Mouse (Mus musculus) embryonic facial prominence, embryonic 13.5 days (tissue): ENCODE results near the gene Slc9a2. TPM values are rescaled to one million over a fixed set of nuclear protein-coding genes. Genes with fewer than 3 reads are reported as not detected.

Experiments used
- ATAC-seq: fragments of 200-750 bp; cut with Nextera tagmentation; 2 replicates; pipeline ENCODE4 v1.8.0; 2017; ENCODE audit warnings: low read depth; ENCODE audit not compliant: insufficient number of reproducible peaks, insufficient read depth, low FRiP score, low TSS enrichment
- H3K27ac ChIP-seq: fragments of 300-500 bp; sonication (generic); 2 replicates; pipeline ENCODE4 v1.5.1; 2015; ENCODE audit warnings: moderate library complexity, mild to moderate bottlenecking, inconsistent platforms
- H3K27me3 ChIP-seq: fragments of 300-500 bp; sonication (generic); 2 replicates; pipeline ENCODE4 v1.6.1; 2015; ENCODE audit warnings: mild to moderate bottlenecking, inconsistent platforms
- H3K36me3 ChIP-seq: fragments of 300-500 bp; sonication (generic); 2 replicates; pipeline ENCODE4 v1.6.1; 2015; ENCODE audit warnings: mild to moderate bottlenecking, inconsistent platforms
- H3K4me1 ChIP-seq: fragments of 300-500 bp; sonication (generic); 2 replicates; pipeline ENCODE4 v1.6.1; 2015; ENCODE audit warnings: inconsistent platforms
- H3K4me2 ChIP-seq: fragments of 300-500 bp; sonication (generic); 2 replicates; pipeline ENCODE4 v1.6.1; 2015; ENCODE audit warnings: moderate library complexity, mild to moderate bottlenecking, inconsistent platforms
- H3K4me3 ChIP-seq: fragments of 300-500 bp; sonication (generic); 2 replicates; pipeline ENCODE4 v1.5.1; 2015; ENCODE audit warnings: mild to moderate bottlenecking, inconsistent platforms
- H3K9ac ChIP-seq: fragments of 300-500 bp; sonication (generic); 2 replicates; pipeline ENCODE4 v1.6.1; 2015; ENCODE audit warnings: mild to moderate bottlenecking, inconsistent platforms
- H3K9me3 ChIP-seq: fragments of 300-500 bp; sonication (generic); 2 replicates; pipeline ENCODE4 v1.6.1; 2016; ENCODE audit warnings: inconsistent platforms
- WGBS: fragments of 180-500 bp; shearing (Covaris S2); methylation state at CpG from one replicate; pipeline ENCODE4 v1.1.7; 2015; ENCODE audit warnings: mixed read lengths; 5-methylcytosine and 5-hydroxymethylcytosine counted together
- polyA plus RNA-seq: library from polyadenylated mRNA; unstranded; fragments of >200 nt; fragmentation: Nextera tagmentation; extraction: Ambion mirVana; gene quantifications from 2 replicates; pipeline ENCODE4 v1.2.1, GENCODE M21; 2015

The Slc9a2 gene
- 0.89 and 1.2 TPM in 2 replicates for polyA plus RNA-seq

- peak within 1 kb of the TSS; percentile 69 for H3K9ac ChIP-seq
- no peaks in the 10 kb centered on the region for H3K9me3 ChIP-seq
- peak within 1 kb of the TSS; percentile 61 for H3K4me3 ChIP-seq
- WGBS: 2% methylated on average over 25 of the region's 25 CpGs
- no peak within 1 kb of the TSS for H3K27ac ChIP-seq
- no peak for ATAC-seq
- H3K36me3 ChIP-seq: no peaks in the 10 kb centered on the region
- peaks cover 72% of the 10 kb centered on the region for H3K27me3 ChIP-seq
- H3K4me1 ChIP-seq: peaks cover 16% of the 10 kb centered on the region
- peak within 1 kb of the TSS; percentile 100 for H3K4me2 ChIP-seq
Observed at GRCm38 (mm10) chr1:40680067-40680867, at the start of gene Slc9a2. TSS of gene Slc9a2 (plus strand) at chr1:40680574.

- H3K36me3 ChIP-seq: no peaks in the 10 kb centered on the region
- no peak overlapping the region for H3K27ac ChIP-seq
- ATAC-seq: no peak
- H3K4me1 ChIP-seq: peaks cover 11% of the 10 kb centered on the region; the same call in 1 of the 2 replicates
- no peak overlapping the region for H3K4me2 ChIP-seq
- no peaks in the 10 kb centered on the region for H3K27me3 ChIP-seq
- no peaks in the 10 kb centered on the region for H3K9me3 ChIP-seq
- 59% methylated on average over 2 of the region's 2 CpGs for WGBS
- H3K4me3 ChIP-seq: no peak overlapping the region
- no peak overlapping the region for H3K9ac ChIP-seq
Observed at GRCm38 (mm10) chr1:40632407-40633062, 47.8 kb upstream of the Slc9a2 start.

GRCm38 (mm10) chr1:40634608-40635007 is 45.8 kb upstream of the Slc9a2 start:
- WGBS: 72% methylated on average over 4 of the region's 4 CpGs
- peak overlapping the region; percentile 49 for H3K27ac ChIP-seq
- no peak for ATAC-seq

GRCm38 (mm10) chr1:40648234-40648633 is 32.1 kb upstream of the Slc9a2 start:
- no peak overlapping the region for H3K27ac ChIP-seq
- no peak for ATAC-seq
- H3K4me2 ChIP-seq: no peak overlapping the region
- no peaks in the 10 kb centered on the region for H3K9me3 ChIP-seq
- peaks cover 4% of the 10 kb centered on the region; the same call in 1 of the 2 replicates for H3K4me1 ChIP-seq
- H3K4me3 ChIP-seq: no peak overlapping the region
- no peaks in the 10 kb centered on the region for H3K36me3 ChIP-seq
- 66% methylated on average over 2 of the region's 2 CpGs for WGBS
- no peaks in the 10 kb centered on the region for H3K27me3 ChIP-seq
- no peak overlapping the region for H3K9ac ChIP-seq

More at GRCm38 (mm10) chr1:40634608-40635007, 45.8 kb upstream of the Slc9a2 start:
- no peak overlapping the region for H3K4me3 ChIP-seq
- no peaks in the 10 kb centered on the region for H3K9me3 ChIP-seq
- no peaks in the 10 kb centered on the region for H3K27me3 ChIP-seq
- no peak overlapping the region for H3K9ac ChIP-seq
- no peaks in the 10 kb centered on the region for H3K36me3 ChIP-seq
- H3K4me1 ChIP-seq: peaks cover 11% of the 10 kb centered on the region; the same call in 1 of the 2 replicates
- H3K4me2 ChIP-seq: peak overlapping the region; percentile 3

- H3K9me3 ChIP-seq: no peaks in the 10 kb centered on the region
- no peak for ATAC-seq
- 47% methylated on average over 6 of the region's 6 CpGs for WGBS
- H3K27ac ChIP-seq: no peak overlapping the region
- H3K4me3 ChIP-seq: no peak overlapping the region
- peaks cover 4% of the 10 kb centered on the region; the same call in 1 of the 2 replicates for H3K4me1 ChIP-seq
- no peaks in the 10 kb centered on the region for H3K27me3 ChIP-seq
- H3K9ac ChIP-seq: no peak overlapping the region
- no peak overlapping the region for H3K4me2 ChIP-seq
- H3K36me3 ChIP-seq: no peaks in the 10 kb centered on the region
Observed at GRCm38 (mm10) chr1:40650803-40651497, 29.4 kb upstream of the Slc9a2 start.

- no peak overlapping the region for H3K9ac ChIP-seq
- H3K4me3 ChIP-seq: no peak overlapping the region
- no peaks in the 10 kb centered on the region for H3K9me3 ChIP-seq
- no peak overlapping the region for H3K4me2 ChIP-seq
- no peaks in the 10 kb centered on the region for H3K27me3 ChIP-seq
- no peaks in the 10 kb centered on the region for H3K36me3 ChIP-seq
- 80% methylated on average over 4 of the region's 4 CpGs for WGBS
- no peak for ATAC-seq
- H3K27ac ChIP-seq: no peak overlapping the region
- H3K4me1 ChIP-seq: peaks cover 17% of the 10 kb centered on the region
Observed at GRCm38 (mm10) chr1:40657035-40657434, 23.3 kb upstream of the Slc9a2 start.

- H3K27me3 ChIP-seq: no peaks in the 10 kb centered on the region
- no peak overlapping the region for H3K4me2 ChIP-seq
- H3K36me3 ChIP-seq: no peaks in the 10 kb centered on the region
- H3K27ac ChIP-seq: no peak overlapping the region
- H3K4me3 ChIP-seq: no peak overlapping the region
- H3K9ac ChIP-seq: no peak overlapping the region
- no peaks in the 10 kb centered on the region for H3K9me3 ChIP-seq
- ATAC-seq: no peak
- peaks cover 17% of the 10 kb centered on the region for H3K4me1 ChIP-seq
- WGBS: 29% methylated on average over 8 of the region's 8 CpGs
Observed at GRCm38 (mm10) chr1:40657978-40658496, 22.3 kb upstream of the Slc9a2 start.

- 23% methylated on average over 12 of the region's 12 CpGs for WGBS
- H3K27ac ChIP-seq: no peak overlapping the region
- ATAC-seq: no peak
- no peaks in the 10 kb centered on the region for H3K9me3 ChIP-seq
- no peaks in the 10 kb centered on the region for H3K36me3 ChIP-seq
- no peak overlapping the region for H3K4me3 ChIP-seq
- H3K4me1 ChIP-seq: peaks cover 17% of the 10 kb centered on the region
- H3K9ac ChIP-seq: no peak overlapping the region
- H3K27me3 ChIP-seq: no peaks in the 10 kb centered on the region
- H3K4me2 ChIP-seq: peak overlapping the region; percentile 26; the same call in 1 of the 2 replicates
Observed at GRCm38 (mm10) chr1:40659017-40659416, 21.4 kb upstream of the Slc9a2 start.

- Histone ChIP-seq H3K36me3 (no peaks in the 10 kb centered on the region), H3K4me2 (peak overlapping the region; percentile 26), H3K9ac (no peak overlapping the region), H3K4me3 (no peak overlapping the region), H3K27ac (no peak overlapping the region), H3K4me1 (peaks cover 17% of the 10 kb centered on the region), H3K9me3 (no peaks in the 10 kb centered on the region), H3K27me3 (no peaks in the 10 kb centered on the region)
- WGBS: 25% methylated on average over 9 of the region's 9 CpGs
- no peak for ATAC-seq
Observed at GRCm38 (mm10) chr1:40659496-40659895, 20.9 kb upstream of the Slc9a2 start.

- H3K9ac ChIP-seq: no peak overlapping the region
- no peaks in the 10 kb centered on the region for H3K27me3 ChIP-seq
- H3K4me2 ChIP-seq: no peak overlapping the region
- no peak for ATAC-seq
- H3K9me3 ChIP-seq: no peaks in the 10 kb centered on the region
- no peak overlapping the region for H3K4me3 ChIP-seq
- H3K4me1 ChIP-seq: peaks cover 25% of the 10 kb centered on the region
- H3K36me3 ChIP-seq: no peaks in the 10 kb centered on the region
- 85% methylated on average over 5 of the region's 6 CpGs for WGBS
- H3K27ac ChIP-seq: no peak overlapping the region
Observed at GRCm38 (mm10) chr1:40660838-40661237, 19.5 kb upstream of the Slc9a2 start.
